8 mouse cellular contexts compared by ENCODE assay signal in genomic region chr4:136174216-136175193, GRCm38 (mm10). TPM values are rescaled to one million over a fixed set of nuclear protein-coding genes. Genes with fewer than 3 reads are reported as not detected.
DNase-seq lines count a peak whose midpoint lies in the region; ATAC-seq and TF ChIP-seq lines count a peak whose summit lies in the region.

No protein-coding gene starts in this region.

- TF ChIP-seq EP300 in CH12.LX (IDR thresholded peaks at IDR 0.05; ENCODE audit: low read length), result no peak

- H3K36me3 ChIP-seq in CH12.LX (replicated peaks in 1 of 2; ENCODE audit: control insufficient read depth in 1 of 2, insufficient read depth in 1 of 2, low read length in 1 of 2), result peaks cover 0 to 4% of the 10 kb centered on the region in 2 experiments
- no peaks in the 10 kb centered on the region for H3K36me3 ChIP-seq in forebrain, embryonic 14.5 days (ENCODE audit: control insufficient read depth, insufficient read depth, low read length)
- peaks cover 47% of the 10 kb centered on the region for H3K36me3 ChIP-seq in liver, embryonic 13.5 days
- no peaks in the 10 kb centered on the region for H3K36me3 ChIP-seq in neural tube, embryonic 13.5 days

- dilution Hi-C loops in CH12.LX (cut with MboI; ENCODE audit: extremely low pct_ligation_motif_present, extremely low pct_unique_long_range_greater_than_20kb, low sequenced_read_pairs), result no loop called here

- in situ Hi-C loops in CH12.LX (cut with MboI; ENCODE audit: low pct_ligation_motif_present, low pct_unique_long_range_greater_than_20kb, low sequenced_read_pairs), result no loop called here

- H3K4me2 ChIP-seq in CH12.LX (ENCODE audit: insufficient read depth, low read depth, poor library complexity, severe bottlenecking), result peak overlapping the region; percentile 95
- H3K4me2 ChIP-seq in forebrain, embryonic 14.5 days (ENCODE audit: low read length), result peak overlapping the region; percentile 100
- H3K4me2 ChIP-seq in liver, embryonic 13.5 days, result peak overlapping the region; percentile 94
- peak overlapping the region; percentile 100 for H3K4me2 ChIP-seq in neural tube, embryonic 13.5 days

- ATAC-seq in forebrain, embryonic 14.5 days, result no peak
- ATAC-seq in liver, embryonic 13.5 days (ENCODE audit: low read depth), result peak; percentile 81
- no peak for ATAC-seq in neural tube, embryonic 13.5 days (ENCODE audit: low read depth)

- peak overlapping the region; percentile 65 for H3K27ac ChIP-seq in CH12.LX (ENCODE audit: insufficient read depth, low read depth)
- H3K27ac ChIP-seq in forebrain, embryonic 14.5 days (ENCODE audit: low read depth, low read length), result no peak overlapping the region
- H3K27ac ChIP-seq in liver, embryonic 13.5 days, result peak overlapping the region; percentile 99
- no peak overlapping the region for H3K27ac ChIP-seq in neural tube, embryonic 13.5 days (replicated peaks)

- 69% methylated on average over 13 of the region's 13 CpGs for WGBS in forebrain, embryonic 14.5 days
- 43% methylated on average over 13 of the region's 13 CpGs for WGBS in liver, embryonic 13.5 days (ENCODE audit: insufficient replicate concordance)
- WGBS in neural tube, embryonic 13.5 days, result 63% methylated on average over 13 of the region's 13 CpGs

- no peak for TF ChIP-seq RAD21 in CH12.LX (IDR thresholded peaks at IDR 0.05; ENCODE audit: low read depth, low read length)

- no peak for TF ChIP-seq POLR2A in CH12.LX (IDR thresholded peaks at IDR 0.05; ENCODE audit: low read depth, low read length)

- peak overlapping the region; percentile 76 for H3K9ac ChIP-seq in CH12.LX (ENCODE audit: insufficient read depth, low read depth)
- H3K9ac ChIP-seq in forebrain, embryonic 14.5 days (ENCODE audit: low read length), result peak overlapping the region; percentile 41; the same call in 1 of the 2 replicates
- peak overlapping the region; percentile 100 for H3K9ac ChIP-seq in liver, embryonic 13.5 days
- H3K9ac ChIP-seq in neural tube, embryonic 13.5 days, result no peak overlapping the region

- H3K4me1 ChIP-seq in CH12.LX (ENCODE audit: control insufficient read depth in 1 of 2, insufficient read depth in 2 of 2), result peaks cover 27 to 65% of the 10 kb centered on the region in 2 experiments
- H3K4me1 ChIP-seq in forebrain, embryonic 14.5 days (ENCODE audit: control insufficient read depth, insufficient read depth, low read length), result peaks cover 16% of the 10 kb centered on the region; the same call in 1 of the 2 replicates
- H3K4me1 ChIP-seq in liver, embryonic 13.5 days (replicated peaks), result peaks cover 71% of the 10 kb centered on the region
- H3K4me1 ChIP-seq in neural tube, embryonic 13.5 days (replicated peaks), result peaks cover 46% of the 10 kb centered on the region

- no peaks in the 10 kb centered on the region for H3K9me3 ChIP-seq in CH12.LX (replicated peaks; ENCODE audit: low read length)
- H3K9me3 ChIP-seq in forebrain, embryonic 14.5 days (replicated peaks; ENCODE audit: control insufficient read depth, low read length), result no peaks in the 10 kb centered on the region
- no peaks in the 10 kb centered on the region for H3K9me3 ChIP-seq in liver, embryonic 13.5 days (replicated peaks)
- no peaks in the 10 kb centered on the region for H3K9me3 ChIP-seq in neural tube, embryonic 13.5 days

- peak; percentile 79 for DNase-seq in adrenal gland, postnatal 10 days
- no peak for DNase-seq in adrenal gland, adult 8-10 months
- no peak for DNase-seq in CH12.LX (ENCODE audit: extremely low read depth)
- no peak for DNase-seq in forebrain, embryonic 14.5 days (ENCODE audit: low spot score)
- peak; percentile 88 for DNase-seq in liver, embryonic 13.5 days
- no peak for DNase-seq in retina, postnatal 1 day
- DNase-seq in left cerebral cortex, adult 18-20 months (ENCODE audit: low spot score in 2 of 2), result no peak

- peaks cover 9% of the 10 kb centered on the region for H3K27me3 ChIP-seq in CH12.LX (replicated peaks)
- H3K27me3 ChIP-seq in forebrain, embryonic 14.5 days (replicated peaks; ENCODE audit: control insufficient read depth, insufficient read depth, low read length), result no peaks in the 10 kb centered on the region
- H3K27me3 ChIP-seq in liver, embryonic 13.5 days, result no peaks in the 10 kb centered on the region; the same call in 1 of the 2 replicates
- H3K27me3 ChIP-seq in neural tube, embryonic 13.5 days, result peaks cover 3% of the 10 kb centered on the region; the same call in 1 of the 2 replicates

- peaks cover 36% of the 10 kb centered on the region for H3K79me2 ChIP-seq in CH12.LX (replicated peaks; ENCODE audit: control insufficient read depth, extremely low read depth, insufficient read depth, poor library complexity, severe bottlenecking)

- peak overlapping the region; percentile 72 to 83 (median 76) for H3K4me3 ChIP-seq in CH12.LX (replicated peaks in 1 of 3; ENCODE audit: low read depth in 2 of 3, low read length in 2 of 3, poor library complexity in 1 of 3)
- H3K4me3 ChIP-seq in forebrain, embryonic 14.5 days (ENCODE audit: low read depth, low read length), result peak overlapping the region; percentile 61
- H3K4me3 ChIP-seq in liver, embryonic 13.5 days (replicated peaks), result peak overlapping the region; percentile 91
- no peak overlapping the region for H3K4me3 ChIP-seq in neural tube, embryonic 13.5 days

- TF ChIP-seq CTCF in CH12.LX (conservative IDR thresholded peaks at IDR 0.05 in 1 of 2, IDR thresholded peaks at IDR 0.05 in 1 of 2; ENCODE audit: low read depth in 2 of 2, low read length in 2 of 2), result no peak

TF ChIP-seq in CH12.LX, 34 proteins besides CTCF, POLR2A, EP300 and RAD21 (continues in another document):
- TF ChIP-seq POLR2AphosphoS2 (IDR thresholded peaks at IDR 0.05; ENCODE audit: low read depth, low read length) (no peak), SIN3A (IDR thresholded peaks at IDR 0.05; ENCODE audit: low read length) (no peak), NELFE (IDR thresholded peaks at IDR 0.05; ENCODE audit: low read depth, low read length) (no peak), MEF2A (IDR thresholded peaks at IDR 0.05; ENCODE audit: borderline replicate concordance, low read depth, low read length) (no peak), ZC3H11A (IDR thresholded peaks at IDR 0.05; ENCODE audit: low read depth, low read length) (no peak), IRF4 (IDR thresholded peaks at IDR 0.05; ENCODE audit: low read depth, low read length) (peak; percentile 16; the same call in 1 of the 2 replicates), MAFK (IDR thresholded peaks at IDR 0.05; ENCODE audit: insufficient replicate concordance, low read length) (no peak), MYC (IDR thresholded peaks at IDR 0.05; ENCODE audit: low read depth, low read length) (no peak), ELF1 (IDR thresholded peaks at IDR 0.05; ENCODE audit: low read depth, low read length) (no peak), JUN (IDR thresholded peaks at IDR 0.05; ENCODE audit: insufficient read depth, low read depth, low read length) (no peak), RCOR1 (conservative IDR thresholded peaks at IDR 0.05; ENCODE audit: low read depth, low read length) (no peak), NRF1 (IDR thresholded peaks at IDR 0.05; ENCODE audit: low read depth, low read length) (no peak), JUND (conservative IDR thresholded peaks at IDR 0.05; ENCODE audit: low read depth, low read length) (no peak), CHD2 (IDR thresholded peaks at IDR 0.05; ENCODE audit: low read length) (no peak), UBTF (IDR thresholded peaks at IDR 0.05; ENCODE audit: low read depth, low read length) (no peak), MAZ (IDR thresholded peaks at IDR 0.05; ENCODE audit: low read depth, low read length) (no peak), ZKSCAN1 (IDR thresholded peaks at IDR 0.05; ENCODE audit: borderline replicate concordance, low read depth, low read length) (no peak), CHD1 (IDR thresholded peaks at IDR 0.05; ENCODE audit: low read depth, low read length) (0 out of 2 replicates have a peak, but pooled peaks have one; percentile 14), KAT2A (IDR thresholded peaks at IDR 0.05; ENCODE audit: insufficient replicate concordance, low read length) (no peak), MAX (IDR thresholded peaks at IDR 0.05; ENCODE audit: low read length) (no peak)

RNA-seq across cellular contexts. Expression of gene E2f2, which starts 2.3 kb away (rescaled TPM):
- 10 to 100 TPM in 1 of 2 experiments, 1 to 10 TPM in 1; 7.9 to 14.8 TPM for total RNA-seq in adrenal gland, postnatal 10 days (2021)
- 1 to 10 TPM; 2.6 to 3.6 (median 2.7) TPM for total RNA-seq in adrenal gland, adult 8-10 months (2022)
- total RNA-seq in CH12.LX (2012; rRNA removed) (7.2 and 7.6 TPM in 2 replicates), CH12.LX (2014; rRNA removed) (4.4 and 4.9 TPM in 2 replicates)
- 3.9 and 6.1 TPM in 2 replicates for polyA plus RNA-seq in CH12.LX (2012; ENCODE audit: insufficient read length, low read depth)
- 4.5 and 5.5 TPM in 2 replicates for polyA plus RNA-seq in forebrain, embryonic 14.5 days (2014; fragmentation: Nextera tagmentation; extraction: Ambion mirVana)
- polyA plus RNA-seq in liver, embryonic 13.5 days (2015; fragmentation: Nextera tagmentation; extraction: Ambion mirVana), result 64.7 and 72.1 TPM in 2 replicates
- 2.5 and 3.3 TPM in 2 replicates for polyA plus RNA-seq in neural tube, embryonic 13.5 days (2015; fragmentation: Nextera tagmentation; extraction: Ambion mirVana)
- total RNA-seq in left cerebral cortex, adult 18-20 months (2021), result under 1 TPM; 0.30 to 0.40 TPM

RNA-seq across cellular contexts. Expression of gene Id3, which starts 31.2 kb away (rescaled TPM):
- 100 to 1,000 TPM in 1 of 2 experiments, 10 to 100 TPM in 1; 97.2 to 110 TPM for total RNA-seq in adrenal gland, postnatal 10 days (2021)
- 10 to 100 TPM; 58.3 to 76.8 (median 73.8) TPM for total RNA-seq in adrenal gland, adult 8-10 months (2022)
- total RNA-seq in CH12.LX (2012; rRNA removed) (41.1 and 85.5 TPM in 2 replicates), CH12.LX (2014; rRNA removed) (96.0 and 116 TPM in 2 replicates)
- 17.6 and 18.3 TPM in 2 replicates for polyA plus RNA-seq in CH12.LX (2012; ENCODE audit: insufficient read length, low read depth)
- 117 and 118 TPM in 2 replicates for polyA plus RNA-seq in forebrain, embryonic 14.5 days (2014; fragmentation: Nextera tagmentation; extraction: Ambion mirVana)
- 48.1 and 51.3 TPM in 2 replicates for polyA plus RNA-seq in liver, embryonic 13.5 days (2015; fragmentation: Nextera tagmentation; extraction: Ambion mirVana)
- polyA plus RNA-seq in neural tube, embryonic 13.5 days (2015; fragmentation: Nextera tagmentation; extraction: Ambion mirVana), result 235 and 273 TPM in 2 replicates
- 10 to 100 TPM; 34.9 to 43.2 TPM for total RNA-seq in left cerebral cortex, adult 18-20 months (2021)

RNA-seq across cellular contexts. Expression of gene Asap3, which starts 31.7 kb away (rescaled TPM):
- 1 to 10 TPM; 5.0 to 7.9 TPM for total RNA-seq in adrenal gland, postnatal 10 days (2021)
- 1 to 10 TPM; 2.5 to 4.9 (median 3.6) TPM for total RNA-seq in adrenal gland, adult 8-10 months (2022)
- total RNA-seq in CH12.LX (2012; rRNA removed) (0.08 TPM in 2 replicates), CH12.LX (2014; rRNA removed) (not detected in 2 replicates)
- 0.07 TPM in 1 of 2 replicates, not detected in the other for polyA plus RNA-seq in CH12.LX (2012; ENCODE audit: insufficient read length, low read depth)
- polyA plus RNA-seq in forebrain, embryonic 14.5 days (2014; fragmentation: Nextera tagmentation; extraction: Ambion mirVana), result 1.6 and 2.4 TPM in 2 replicates
- 1.1 and 1.4 TPM in 2 replicates for polyA plus RNA-seq in liver, embryonic 13.5 days (2015; fragmentation: Nextera tagmentation; extraction: Ambion mirVana)
- 8.6 and 8.8 TPM in 2 replicates for polyA plus RNA-seq in neural tube, embryonic 13.5 days (2015; fragmentation: Nextera tagmentation; extraction: Ambion mirVana)
- total RNA-seq in left cerebral cortex, adult 18-20 months (2021), result 1 to 10 TPM; 2.6 to 3.0 TPM

Comparison
In these comparisons a context has a peak if more than half of its experiments do, and no peak if none do; other contexts are left out.
1. DNase-seq: peak in adrenal gland, postnatal 10 days (single experiment) and liver, embryonic 13.5 days (single experiment); none in adrenal gland, adult 8-10 months (single experiment), CH12.LX (single experiment), forebrain, embryonic 14.5 days (single experiment), retina, postnatal 1 day (single experiment) and left cerebral cortex, adult 18-20 months (0 of 2).
2. H3K27ac ChIP-seq: peak in CH12.LX (single experiment) and liver, embryonic 13.5 days (single experiment); none in forebrain, embryonic 14.5 days (single experiment) and neural tube, embryonic 13.5 days (single experiment).
3. Peak in every context shown above with its lines, with median percentiles within 50 percentile points of each other: H3K4me2 ChIP-seq.